Mouse (Mus musculus): ENCODE measurements around the gene Pbrm1. TPM values are rescaled to one million over a fixed set of nuclear protein-coding genes. Genes with fewer than 3 reads are reported as not detected.
A peak's percentile ranks its signal among the peaks of the same experiment; 100 is the strongest.

Pbrm1 gene
- total and polyA plus RNA-seq, 3 experiments: 7.7 to 52.8 (median 49.6) TPM

- Histone ChIP-seq H3K27me3 (ENCODE audit: control insufficient read depth, insufficient read depth, low read length) (no peaks in the 10 kb centered on the region), H3K4me1 (ENCODE audit: control insufficient read depth, insufficient read depth, low read length) (no peaks in the 10 kb centered on the region), H3K27ac (no peak overlapping the region), H3K36me3 (ENCODE audit: control insufficient read depth, insufficient read depth, low read length) (peaks cover 20% of the 10 kb centered on the region), H3K79me2 (replicated peaks; ENCODE audit: control insufficient read depth, insufficient read depth, low read length) (no peaks in the 10 kb centered on the region; the same call in 1 of the 2 replicates), H3K4me3 (no peak overlapping the region), H3K9ac (ENCODE audit: low read depth, low read length) (no peak overlapping the region)
- intact Hi-C loops (cut with DNase I): no loop called here
- DNase-seq: no peak
- TF ChIP-seq EP300 (IDR thresholded peaks at IDR 0.05; ENCODE audit: insufficient read depth, low read depth, low read length): no peak
- no peak for TF ChIP-seq CTCF (IDR thresholded peaks at IDR 0.05)
- TF ChIP-seq POLR2A (IDR thresholded peaks at IDR 0.05; ENCODE audit: insufficient read depth, low read depth, low read length): no peak
- WGBS: 68% methylated on average over 3 of the region's 3 CpGs
These were observed 95.1 kb downstream of the Pbrm1 start for GRCm38 (mm10) chr14:31114011-31114410.

- 51% methylated on average over 2 of the region's 2 CpGs for WGBS
- Histone ChIP-seq H3K79me2 (replicated peaks; ENCODE audit: control insufficient read depth, insufficient read depth, low read length) (no peaks in the 10 kb centered on the region; the same call in 1 of the 2 replicates), H3K4me1 (ENCODE audit: control insufficient read depth, insufficient read depth, low read length) (no peaks in the 10 kb centered on the region), H3K27ac (no peak overlapping the region), H3K4me3 (no peak overlapping the region), H3K36me3 (ENCODE audit: control insufficient read depth, insufficient read depth, low read length) (peaks cover 18% of the 10 kb centered on the region), H3K9ac (ENCODE audit: low read depth, low read length) (no peak overlapping the region), H3K27me3 (ENCODE audit: control insufficient read depth, insufficient read depth, low read length) (no peaks in the 10 kb centered on the region)
- intact Hi-C loops (cut with DNase I): no loop called here
- no peak for DNase-seq
- TF ChIP-seq CTCF (IDR thresholded peaks at IDR 0.05) (no peak), POLR2A (IDR thresholded peaks at IDR 0.05; ENCODE audit: insufficient read depth, low read depth, low read length) (no peak), EP300 (IDR thresholded peaks at IDR 0.05; ENCODE audit: insufficient read depth, low read depth, low read length) (no peak)
These were observed 96.6 kb downstream of the Pbrm1 start for GRCm38 (mm10) chr14:31115522-31115921.

DNA sequence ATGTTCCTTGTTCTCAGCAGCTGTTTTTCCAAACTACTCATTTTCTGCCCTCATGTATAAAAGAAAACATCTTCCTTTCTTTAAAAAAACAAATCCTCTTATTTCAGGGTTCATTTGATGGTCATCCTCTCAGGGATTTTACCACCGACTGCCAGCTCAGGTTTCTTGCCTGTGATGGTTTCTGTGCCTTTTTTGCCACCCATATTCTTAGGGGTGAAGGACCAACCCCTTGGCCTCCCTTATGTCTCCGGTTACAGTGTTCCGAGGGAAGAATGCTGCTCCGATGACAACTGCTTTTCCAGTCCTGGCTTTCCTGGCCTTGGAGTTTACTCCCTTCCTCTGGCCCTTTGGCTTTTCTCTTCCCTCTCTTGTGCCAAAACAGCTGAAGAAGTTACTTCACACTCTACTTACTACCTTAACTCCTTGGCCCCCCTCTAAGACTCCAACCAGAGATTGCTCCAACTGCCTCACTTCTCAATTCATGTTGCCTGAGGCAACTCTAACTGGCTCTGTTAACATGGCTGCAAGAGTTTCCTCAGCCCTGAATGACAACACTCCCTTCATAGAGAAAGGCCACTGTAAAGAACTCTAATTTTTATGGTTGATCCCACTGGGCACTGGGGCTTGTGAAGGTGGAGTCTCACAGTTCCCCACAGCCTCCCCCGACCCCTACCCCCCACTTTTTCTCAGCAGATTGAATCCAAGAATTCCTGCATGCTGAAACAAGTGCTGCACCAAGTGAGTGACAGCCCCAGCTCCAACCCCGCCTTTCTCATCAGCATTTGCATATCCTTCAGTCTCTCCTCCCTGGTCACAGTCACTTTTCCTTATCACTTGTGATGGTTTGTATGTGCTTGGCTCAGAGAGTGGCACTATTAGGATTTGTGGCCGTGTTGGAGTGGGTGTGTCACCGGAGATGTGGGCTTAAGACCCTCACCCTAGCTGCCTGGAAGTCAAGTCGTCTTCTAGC is 106.5 kb downstream of the Pbrm1 start:
- no peak overlapping the region for H3K27ac ChIP-seq
- H3K4me3 ChIP-seq: no peak overlapping the region
- no peak overlapping the region for H3K9ac ChIP-seq (ENCODE audit: low read depth, low read length)
- WGBS: 51% methylated on average over 9 of the region's 9 CpGs
- TF ChIP-seq POLR2A (IDR thresholded peaks at IDR 0.05; ENCODE audit: insufficient read depth, low read depth, low read length) (no peak), CTCF (IDR thresholded peaks at IDR 0.05) (no peak), EP300 (IDR thresholded peaks at IDR 0.05; ENCODE audit: insufficient read depth, low read depth, low read length) (no peak)
- H3K4me1 ChIP-seq (ENCODE audit: control insufficient read depth, insufficient read depth, low read length): peaks cover 6% of the 10 kb centered on the region
- intact Hi-C loops (cut with DNase I): no loop called here
- H3K79me2 ChIP-seq (replicated peaks; ENCODE audit: control insufficient read depth, insufficient read depth, low read length): no peaks in the 10 kb centered on the region
- no peaks in the 10 kb centered on the region for H3K27me3 ChIP-seq (ENCODE audit: control insufficient read depth, insufficient read depth, low read length)
- no peak for DNase-seq
- peaks cover 2% of the 10 kb centered on the region; the same call in 1 of the 2 replicates for H3K36me3 ChIP-seq (ENCODE audit: control insufficient read depth, insufficient read depth, low read length)

GRCm38 (mm10) chr14:31126826-31127225 is 107.9 kb downstream of the Pbrm1 start:
- Histone ChIP-seq H3K4me1 (ENCODE audit: control insufficient read depth, insufficient read depth, low read length) (peaks cover 6% of the 10 kb centered on the region), H3K79me2 (replicated peaks; ENCODE audit: control insufficient read depth, insufficient read depth, low read length) (no peaks in the 10 kb centered on the region), H3K4me3 (no peak overlapping the region; the same call in 1 of the 2 replicates), H3K36me3 (ENCODE audit: control insufficient read depth, insufficient read depth, low read length) (peaks cover 2% of the 10 kb centered on the region; the same call in 1 of the 2 replicates), H3K9ac (ENCODE audit: low read depth, low read length) (no peak overlapping the region), H3K27me3 (ENCODE audit: control insufficient read depth, insufficient read depth, low read length) (no peaks in the 10 kb centered on the region), H3K27ac (no peak overlapping the region; the same call in 1 of the 2 replicates)
- WGBS: 82% methylated on average over 8 of the region's 8 CpGs
- DNase-seq: no peak
- intact Hi-C loops (cut with DNase I): no loop called here
- TF ChIP-seq CTCF (IDR thresholded peaks at IDR 0.05): no peak
- TF ChIP-seq POLR2A (IDR thresholded peaks at IDR 0.05; ENCODE audit: insufficient read depth, low read depth, low read length): no peak
- no peak for TF ChIP-seq EP300 (IDR thresholded peaks at IDR 0.05; ENCODE audit: insufficient read depth, low read depth, low read length)

- intact Hi-C loops (cut with DNase I): loop anchor here (2.0 kb wide), 1 partner anchor 67 kb away; no protein-coding TSS in a partner anchor
- peak overlapping the region; percentile 74 for H3K9ac ChIP-seq (ENCODE audit: low read depth, low read length)
- H3K79me2 ChIP-seq (replicated peaks; ENCODE audit: control insufficient read depth, insufficient read depth, low read length): no peaks in the 10 kb centered on the region
- H3K36me3 ChIP-seq (ENCODE audit: control insufficient read depth, insufficient read depth, low read length): peaks cover 2% of the 10 kb centered on the region; the same call in 1 of the 2 replicates
- H3K27ac ChIP-seq: peak overlapping the region; percentile 90
- H3K4me3 ChIP-seq: peak overlapping the region; percentile 82
- no peaks in the 10 kb centered on the region for H3K27me3 ChIP-seq (ENCODE audit: control insufficient read depth, insufficient read depth, low read length)
- TF ChIP-seq CTCF (IDR thresholded peaks at IDR 0.05) (no peak), EP300 (IDR thresholded peaks at IDR 0.05; ENCODE audit: insufficient read depth, low read depth, low read length) (peak; percentile 28; the same call in 1 of the 2 replicates)
- peak; percentile 70 to 78 for DNase-seq
- WGBS: 1% methylated on average over 23 of the region's 23 CpGs
- H3K4me1 ChIP-seq (ENCODE audit: control insufficient read depth, insufficient read depth, low read length): peaks cover 7% of the 10 kb centered on the region
These were observed 109.3 kb downstream of the Pbrm1 start for GRCm38 (mm10) chr14:31128101-31128825.

All from heart, adult 2 months (tissue).